Mouse (Mus musculus) activated CD4-positive, CD25-positive, alpha-beta regulatory T cell, adult 9 weeks (primary cell): ENCODE results near the gene Ccdc86. TPM values are rescaled to one million over a fixed set of nuclear protein-coding genes. Genes with fewer than 3 reads are reported as not detected.

Experiments used
- polyA plus RNA-seq: library from polyadenylated mRNA; unstranded; fragments of 100-300 nt; shearing (Covaris generic); gene quantifications from one replicate; pipeline ENCODE4 v1.2.1, GENCODE M21; 2017

Gene Ccdc86
- polyA plus RNA-seq = 20.7 TPM

GRCm38 (mm10) chr19:10949112-10949511 is at the start of gene Ccdc86:
Ccdc86 (minus strand) TSS chr19:10949266.

GRCm38 (mm10) chr19:10993150-10993549 is 44.1 kb upstream of the Ccdc86 start, which contains the start of gene Ms4a15:
Ms4a15 (minus strand) TSS chr19:10993250.

GRCm38 (mm10) chr19:10974238-10974865 is 25.3 kb upstream of the Ccdc86 start, which contains the start of gene Ms4a10:
Ms4a10 (minus strand) TSS chr19:10974670.

GRCm38 (mm10) chr19:10937110-10937563 is 11.9 kb downstream of the Ccdc86 start, which contains the start of gene Ptgdr2:
Ptgdr2 (plus strand) TSS chr19:10937160.

GRCm38 (mm10) chr19:10920532-10920931 is 28.5 kb downstream of the Ccdc86 start, which contains the start of gene Zp1:
Zp1 (minus strand) TSS chr19:10920632.

GRCm38 (mm10) chr19:10895016-10895528 is 54.0 kb downstream of the Ccdc86 start, which contains the start of gene Prpf19:
Prpf19 (plus strand) TSS chr19:10895231.

Other genes with a start within 250 kb of the Ccdc86 start
- gene Cd5, start 210.3 kb downstream of the Ccdc86 start, polyA plus RNA-seq = 654 TPM
- gene Cd6, start 119.2 kb downstream of the Ccdc86 start, polyA plus RNA-seq = 684 TPM
- 1.7 TPM for gene Slc15a3, start 109.5 kb downstream of the Ccdc86 start, polyA plus RNA-seq
- 0.71 TPM for gene Tmem132a, start 79.3 kb downstream of the Ccdc86 start, polyA plus RNA-seq
- gene Tmem109, start 67.3 kb downstream of the Ccdc86 start, polyA plus RNA-seq = 54.3 TPM
- 96.3 TPM for gene Prpf19, start 54.0 kb downstream of the Ccdc86 start, polyA plus RNA-seq
- not detected for gene Zp1, start 28.6 kb downstream of the Ccdc86 start, polyA plus RNA-seq
- not detected for gene Ptgdr2, start 12.1 kb downstream of the Ccdc86 start, polyA plus RNA-seq
- gene Ms4a10, start 25.4 kb upstream of the Ccdc86 start, polyA plus RNA-seq = not detected
- not detected for gene Ms4a15, start 44.0 kb upstream of the Ccdc86 start, polyA plus RNA-seq
- not detected for gene Ms4a18, start 68.8 kb upstream of the Ccdc86 start, polyA plus RNA-seq
- not detected for gene Ms4a8a, start 131.8 kb upstream of the Ccdc86 start, polyA plus RNA-seq
- gene 1700017D01Rik, start 181.6 kb upstream of the Ccdc86 start, polyA plus RNA-seq = not detected
- gene 1700025F22Rik, start 216.1 kb upstream of the Ccdc86 start, polyA plus RNA-seq = not detected
- not detected for gene Ms4a13, start 247.5 kb upstream of the Ccdc86 start, polyA plus RNA-seq